Mouse (Mus musculus): Measurements from ENCODE around the gene Rab3c. TPM values are rescaled to one million over a fixed set of nuclear protein-coding genes. Genes with fewer than 3 reads are reported as not detected.

The Rab3c gene
- polyA plus RNA-seq, 1 experiment from 2014 or later: 3.0 TPM

DNA sequence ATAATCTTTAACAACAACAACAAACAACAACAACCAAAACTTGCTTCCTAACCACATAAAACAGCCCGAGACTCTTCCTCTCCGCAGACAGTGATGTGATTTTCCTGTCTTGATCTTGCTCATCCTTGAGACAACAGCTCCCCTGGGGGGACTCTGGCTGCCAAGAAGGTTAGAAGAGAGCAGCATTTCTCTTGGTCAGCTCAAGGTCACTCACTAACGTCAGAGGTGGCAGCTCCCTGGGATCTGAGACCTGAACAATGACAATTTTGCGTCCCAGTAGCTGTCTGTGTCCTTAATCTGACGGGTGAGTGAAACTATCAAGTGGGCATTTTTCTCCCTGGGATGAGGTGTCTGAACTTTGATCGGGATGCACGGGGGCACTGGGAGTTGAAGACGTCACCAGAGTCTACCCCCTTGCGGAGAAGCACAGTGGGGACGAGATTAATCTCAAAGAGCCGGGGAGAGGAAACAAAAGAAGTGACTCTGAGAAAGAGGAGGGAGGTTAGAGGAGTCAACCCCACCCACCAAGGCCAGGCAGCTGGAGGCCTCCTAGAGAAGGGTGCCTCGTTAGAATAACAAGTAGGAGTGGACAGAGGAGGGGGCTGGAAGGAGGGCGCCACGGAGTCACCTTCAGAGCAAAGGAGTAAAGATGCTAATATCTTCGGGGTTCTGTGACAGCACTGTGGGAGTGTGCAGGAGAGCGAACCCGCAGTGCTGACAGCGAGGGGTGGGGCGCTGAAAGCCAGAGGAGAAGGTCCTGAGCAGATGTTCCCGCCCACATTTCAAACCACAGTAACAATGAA is 261.7 kb downstream of the Rab3c start:
- H3K27me3 ChIP-seq (replicated peaks; ENCODE audit: control insufficient read depth, insufficient read depth, low read length): no peaks in the 10 kb centered on the region; the same call in 1 of the 2 replicates
- ATAC-seq (ENCODE audit: low read depth): peak; percentile 51; the same call in 1 of the 2 replicates
- no peak for DNase-seq (ENCODE audit: low spot score)
- WGBS: 2% methylated on average over 20 of the region's 20 CpGs
- H3K9ac ChIP-seq (ENCODE audit: low read depth, low read length): peak overlapping the region; percentile 17
- H3K4me2 ChIP-seq (ENCODE audit: low read depth, low read length): peak overlapping the region; percentile 64
- H3K36me3 ChIP-seq (ENCODE audit: control insufficient read depth, insufficient read depth, low read length): no peaks in the 10 kb centered on the region
- H3K9me3 ChIP-seq (ENCODE audit: control insufficient read depth, low read length): no peaks in the 10 kb centered on the region
- peaks cover 12% of the 10 kb centered on the region for H3K4me1 ChIP-seq (ENCODE audit: control insufficient read depth, insufficient read depth, low read length)
- peak overlapping the region; percentile 34 for H3K4me3 ChIP-seq (ENCODE audit: low read depth, low read length)
- no peak overlapping the region for H3K27ac ChIP-seq (replicated peaks; ENCODE audit: low read depth, low read length)

DNA sequence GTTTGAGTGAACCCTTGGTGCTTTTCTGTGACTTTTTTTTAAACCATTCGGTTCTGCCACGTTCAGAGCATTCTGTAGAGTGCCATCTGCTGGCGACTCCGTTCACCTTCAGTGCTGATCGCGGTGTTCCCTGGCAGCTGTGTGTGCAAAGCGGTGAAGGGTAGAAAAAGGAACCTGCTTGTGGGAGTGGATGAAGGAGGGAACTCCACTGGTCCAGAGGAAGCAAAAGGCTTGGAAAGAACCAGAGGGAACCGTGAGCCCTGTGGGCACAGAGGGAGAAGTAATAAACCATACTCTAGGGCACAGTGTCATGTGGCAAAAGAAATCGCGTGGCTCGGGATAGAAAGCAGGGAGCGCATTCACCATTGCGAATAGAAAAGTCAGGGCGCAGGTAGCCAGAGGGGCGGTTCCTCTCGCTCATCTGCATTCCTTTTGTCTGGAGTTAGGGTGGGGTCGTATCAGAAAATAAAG is 262.3 kb downstream of the Rab3c start:
- H3K4me1 ChIP-seq (ENCODE audit: control insufficient read depth, insufficient read depth, low read length): peaks cover 8% of the 10 kb centered on the region; the same call in 1 of the 2 replicates
- no peaks in the 10 kb centered on the region; the same call in 1 of the 2 replicates for H3K27me3 ChIP-seq (replicated peaks; ENCODE audit: control insufficient read depth, insufficient read depth, low read length)
- peak overlapping the region; percentile 34 for H3K4me3 ChIP-seq (ENCODE audit: low read depth, low read length)
- H3K9ac ChIP-seq (ENCODE audit: low read depth, low read length): peak overlapping the region; percentile 17
- no peak overlapping the region for H3K27ac ChIP-seq (replicated peaks; ENCODE audit: low read depth, low read length)
- no peaks in the 10 kb centered on the region for H3K9me3 ChIP-seq (ENCODE audit: control insufficient read depth, low read length)
- H3K4me2 ChIP-seq (ENCODE audit: low read depth, low read length): peak overlapping the region; percentile 64
- H3K36me3 ChIP-seq (ENCODE audit: control insufficient read depth, insufficient read depth, low read length): no peaks in the 10 kb centered on the region
- ATAC-seq (ENCODE audit: low read depth): peak; percentile 81
- under 1% methylated on average over 17 of the region's 17 CpGs for WGBS
- DNase-seq (ENCODE audit: low spot score): peak; percentile 90

GRCm38 (mm10) chr13:110012029-110012428 is 268.8 kb downstream of the Rab3c start:
- Histone ChIP-seq H3K27ac (replicated peaks; ENCODE audit: low read depth, low read length) (no peak overlapping the region), H3K4me1 (ENCODE audit: control insufficient read depth, insufficient read depth, low read length) (no peaks in the 10 kb centered on the region), H3K4me2 (ENCODE audit: low read depth, low read length) (no peak overlapping the region), H3K36me3 (ENCODE audit: control insufficient read depth, insufficient read depth, low read length) (no peaks in the 10 kb centered on the region), H3K4me3 (ENCODE audit: low read depth, low read length) (no peak overlapping the region), H3K9ac (ENCODE audit: low read depth, low read length) (no peak overlapping the region), H3K9me3 (ENCODE audit: control insufficient read depth, low read length) (no peaks in the 10 kb centered on the region), H3K27me3 (replicated peaks; ENCODE audit: control insufficient read depth, insufficient read depth, low read length) (no peaks in the 10 kb centered on the region)
- no peak for DNase-seq (ENCODE audit: low spot score)
- 96% methylated on average over 4 of the region's 4 CpGs for WGBS
- ATAC-seq (ENCODE audit: low read depth): no peak

- Histone ChIP-seq H3K27me3 (replicated peaks; ENCODE audit: control insufficient read depth, insufficient read depth, low read length) (no peaks in the 10 kb centered on the region), H3K27ac (replicated peaks; ENCODE audit: low read depth, low read length) (no peak overlapping the region), H3K36me3 (ENCODE audit: control insufficient read depth, insufficient read depth, low read length) (no peaks in the 10 kb centered on the region), H3K9me3 (ENCODE audit: control insufficient read depth, low read length) (no peaks in the 10 kb centered on the region), H3K4me1 (ENCODE audit: control insufficient read depth, insufficient read depth, low read length) (no peaks in the 10 kb centered on the region), H3K9ac (ENCODE audit: low read depth, low read length) (no peak overlapping the region), H3K4me2 (ENCODE audit: low read depth, low read length) (no peak overlapping the region), H3K4me3 (ENCODE audit: low read depth, low read length) (no peak overlapping the region)
- ATAC-seq (ENCODE audit: low read depth) (no peak), DNase-seq (ENCODE audit: low spot score) (no peak)
- WGBS: 65% methylated on average over 6 of the region's 6 CpGs
Measured at GRCm38 (mm10) chr13:110010876-110011275, 269.9 kb downstream of the Rab3c start.

GRCm38 (mm10) chr13:110008539-110008938 is 272.3 kb downstream of the Rab3c start:
- Histone ChIP-seq H3K27ac (replicated peaks; ENCODE audit: low read depth, low read length) (no peak overlapping the region), H3K36me3 (ENCODE audit: control insufficient read depth, insufficient read depth, low read length) (no peaks in the 10 kb centered on the region), H3K9ac (ENCODE audit: low read depth, low read length) (no peak overlapping the region), H3K4me2 (ENCODE audit: low read depth, low read length) (no peak overlapping the region), H3K9me3 (ENCODE audit: control insufficient read depth, low read length) (no peaks in the 10 kb centered on the region), H3K27me3 (replicated peaks; ENCODE audit: control insufficient read depth, insufficient read depth, low read length) (no peaks in the 10 kb centered on the region), H3K4me3 (ENCODE audit: low read depth, low read length) (no peak overlapping the region), H3K4me1 (ENCODE audit: control insufficient read depth, insufficient read depth, low read length) (no peaks in the 10 kb centered on the region)
- no peak for DNase-seq (ENCODE audit: low spot score)
- 62% methylated on average over 8 of the region's 8 CpGs for WGBS
- no peak for ATAC-seq (ENCODE audit: low read depth)

- Histone ChIP-seq H3K4me1 (ENCODE audit: control insufficient read depth, insufficient read depth, low read length) (no peaks in the 10 kb centered on the region), H3K4me2 (ENCODE audit: low read depth, low read length) (no peak overlapping the region), H3K27ac (replicated peaks; ENCODE audit: low read depth, low read length) (no peak overlapping the region), H3K4me3 (ENCODE audit: low read depth, low read length) (no peak overlapping the region), H3K36me3 (ENCODE audit: control insufficient read depth, insufficient read depth, low read length) (no peaks in the 10 kb centered on the region), H3K9ac (ENCODE audit: low read depth, low read length) (0 out of 2 replicates have a peak overlapping the region, but pooled peaks have one; percentile 19), H3K27me3 (replicated peaks; ENCODE audit: control insufficient read depth, insufficient read depth, low read length) (no peaks in the 10 kb centered on the region), H3K9me3 (ENCODE audit: control insufficient read depth, low read length) (no peaks in the 10 kb centered on the region)
- 52% methylated on average over 21 of the region's 21 CpGs for WGBS
- ATAC-seq (ENCODE audit: low read depth) (no peak), DNase-seq (ENCODE audit: low spot score) (no peak)
Measured at GRCm38 (mm10) chr13:110006106-110006781, 274.6 kb downstream of the Rab3c start.

Other genes with a start within 250 kb of the Rab3c start
- 0.36 and 0.39 TPM in 2 replicates for gene Gapt, start 76.2 kb upstream of the Rab3c start, polyA plus RNA-seq (2014; fragmentation: Nextera tagmentation; extraction: Ambion mirVana)
- gene Plk2, start 114.0 kb upstream of the Rab3c start, polyA plus RNA-seq (2014; fragmentation: Nextera tagmentation; extraction: Ambion mirVana): 97.9 and 133 TPM in 2 replicates